ENCODE assay signal across 11 mouse cellular contexts in genomic region chr1:167292447-167292846, GRCm38 (mm10). TPM values are rescaled to one million over a fixed set of nuclear protein-coding genes. Genes with fewer than 3 reads are reported as not detected.
DNase-seq lines count a peak whose midpoint lies in the region; ATAC-seq lines count a peak whose summit lies in the region.
"Had no signal": no experiment of that assay in that cellular context is flagged by ENCODE, and none has a peak within 500 bp of the region (broad histone marks: within the 10 kb centered on the region; RNA-seq: fewer than 3 reads in every experiment).

No protein-coding gene starts in this region.

- H3K27me3 ChIP-seq in heart, embryonic 16.5 days (ENCODE audit: control insufficient read depth, insufficient read depth, low read length): peaks cover 5% of the 10 kb centered on the region
- H3K27me3 ChIP-seq in stomach, embryonic 14.5 days (ENCODE audit: control insufficient read depth, insufficient read depth, low read length): no peaks in the 10 kb centered on the region
- peaks cover 27% of the 10 kb centered on the region for H3K27me3 ChIP-seq in midbrain, embryonic 10.5 days (ENCODE audit: low read depth, poor library complexity, severe bottlenecking)
- H3K27me3 ChIP-seq: hindbrain, embryonic 15.5 days; neural tube, embryonic 12.5 days had no signal

- H3K4me1 ChIP-seq in heart, embryonic 16.5 days (ENCODE audit: control insufficient read depth, insufficient read depth, low read length): peaks cover 9% of the 10 kb centered on the region
- H3K4me1 ChIP-seq in stomach, embryonic 14.5 days (ENCODE audit: control insufficient read depth, insufficient read depth, low read length): peaks cover 12% of the 10 kb centered on the region
- peaks cover 24% of the 10 kb centered on the region for H3K4me1 ChIP-seq in midbrain, embryonic 10.5 days

- no peaks in the 10 kb centered on the region for H3K36me3 ChIP-seq in heart, embryonic 16.5 days (ENCODE audit: control insufficient read depth, insufficient read depth)
- H3K36me3 ChIP-seq in stomach, embryonic 14.5 days (ENCODE audit: control insufficient read depth, insufficient read depth, low read length): no peaks in the 10 kb centered on the region
- no peaks in the 10 kb centered on the region for H3K36me3 ChIP-seq in midbrain, embryonic 10.5 days
- H3K36me3 ChIP-seq: hindbrain, embryonic 15.5 days; neural tube, embryonic 12.5 days had no signal

- no peaks in the 10 kb centered on the region for H3K9me3 ChIP-seq in heart, embryonic 16.5 days (replicated peaks; ENCODE audit: control insufficient read depth, low read length)
- no peaks in the 10 kb centered on the region for H3K9me3 ChIP-seq in stomach, embryonic 14.5 days (ENCODE audit: control insufficient read depth, low read depth, low read length)
- no peaks in the 10 kb centered on the region for H3K9me3 ChIP-seq in midbrain, embryonic 10.5 days (replicated peaks)
- H3K9me3 ChIP-seq: hindbrain, embryonic 15.5 days; neural tube, embryonic 12.5 days had no signal

- peak; percentile 53 for DNase-seq in kidney, adult 11 months
- no peak for DNase-seq in kidney, adult 18-20 months
- peak; percentile 65 to 77 for DNase-seq in kidney, postnatal 4 days
- DNase-seq in cerebellum, adult 8-10 months: no peak
- no peak for DNase-seq in midbrain, embryonic 10.5 days (ENCODE audit: low spot score)
- no peak for DNase-seq in left cerebral cortex, adult 9 months (ENCODE audit: low spot score in 2 of 2)

- peak overlapping the region; percentile 26; the same call in 1 of the 2 replicates for H3K4me2 ChIP-seq in heart, embryonic 16.5 days (ENCODE audit: low read depth, low read length)
- H3K4me2 ChIP-seq in stomach, embryonic 14.5 days (replicated peaks; ENCODE audit: low read depth, low read length): no peak overlapping the region
- H3K4me2 ChIP-seq: hindbrain, embryonic 15.5 days; neural tube, embryonic 12.5 days had no signal

- H3K27ac ChIP-seq in heart, embryonic 16.5 days (ENCODE audit: low read length): no peak overlapping the region
- H3K27ac ChIP-seq in stomach, embryonic 14.5 days (ENCODE audit: low read length): peak overlapping the region; percentile 52; the same call in 1 of the 2 replicates
- H3K27ac ChIP-seq in midbrain, embryonic 10.5 days (replicated peaks): no peak overlapping the region
- H3K27ac ChIP-seq: hindbrain, embryonic 15.5 days; liver, embryonic 14.5 days; neural tube, embryonic 12.5 days had no signal

- 14% methylated on average over 11 of the region's 11 CpGs for WGBS in heart, embryonic 16.5 days
- WGBS in stomach, embryonic 14.5 days: 20% methylated on average over 11 of the region's 11 CpGs
- WGBS in midbrain, embryonic 10.5 days: 55% methylated on average over 11 of the region's 11 CpGs

- no peak overlapping the region for H3K4me3 ChIP-seq in heart, embryonic 16.5 days (ENCODE audit: low read length)
- no peak overlapping the region for H3K4me3 ChIP-seq in stomach, embryonic 14.5 days (ENCODE audit: low read depth, low read length)
- no peak overlapping the region for H3K4me3 ChIP-seq in midbrain, embryonic 10.5 days
- H3K4me3 ChIP-seq: hindbrain, embryonic 15.5 days; neural tube, embryonic 12.5 days had no signal

- H3K9ac ChIP-seq in heart, embryonic 16.5 days (ENCODE audit: low read length): no peak overlapping the region
- no peak overlapping the region for H3K9ac ChIP-seq in stomach, embryonic 14.5 days (replicated peaks; ENCODE audit: low read depth, low read length)
- H3K9ac ChIP-seq: hindbrain, embryonic 15.5 days; liver, embryonic 14.5 days; neural tube, embryonic 12.5 days had no signal

- no peak for ATAC-seq in heart, embryonic 16.5 days (replicated peaks; ENCODE audit: extremely low read depth, insufficient read depth, low FRiP score)
- peak; percentile 55; the same call in 1 of the 2 replicates for ATAC-seq in stomach, embryonic 14.5 days (ENCODE audit: insufficient number of reproducible peaks, insufficient read depth, low FRiP score, low read depth)

RNA-seq across cellular contexts. Expression of gene Uck2, which starts 7.3 kb away (rescaled TPM):
- 51.4 and 68.8 TPM in 2 replicates for polyA plus RNA-seq in heart, embryonic 16.5 days (2015; fragmentation: Nextera tagmentation; extraction: Ambion mirVana)
- 86.3 and 90.8 TPM in 2 replicates for polyA plus RNA-seq in stomach, embryonic 14.5 days (2014; fragmentation: Nextera tagmentation; extraction: Ambion mirVana)
- polyA plus RNA-seq in midbrain, embryonic 10.5 days (2016; fragmentation: Nextera tagmentation; extraction: Ambion mirVana): 101 and 109 TPM in 2 replicates

RNA-seq across cellular contexts. Expression of gene Tmco1, which starts 15.7 kb away (rescaled TPM):
- 85.3 and 99.1 TPM in 2 replicates for polyA plus RNA-seq in heart, embryonic 16.5 days (2015; fragmentation: Nextera tagmentation; extraction: Ambion mirVana)
- polyA plus RNA-seq in stomach, embryonic 14.5 days (2014; fragmentation: Nextera tagmentation; extraction: Ambion mirVana): 87.1 and 90.2 TPM in 2 replicates
- 85.4 and 87.1 TPM in 2 replicates for polyA plus RNA-seq in midbrain, embryonic 10.5 days (2016; fragmentation: Nextera tagmentation; extraction: Ambion mirVana)

RNA-seq across cellular contexts. Expression of gene Aldh9a1, which starts 57.3 kb away (rescaled TPM):
- polyA plus RNA-seq in heart, embryonic 16.5 days (2015; fragmentation: Nextera tagmentation; extraction: Ambion mirVana): 37.3 and 42.0 TPM in 2 replicates
- polyA plus RNA-seq in stomach, embryonic 14.5 days (2014; fragmentation: Nextera tagmentation; extraction: Ambion mirVana): 53.2 and 54.2 TPM in 2 replicates
- 42.6 and 46.5 TPM in 2 replicates for polyA plus RNA-seq in midbrain, embryonic 10.5 days (2016; fragmentation: Nextera tagmentation; extraction: Ambion mirVana)

Comparison
In these comparisons a context has a peak if more than half of its experiments do, and no peak if none do; other contexts are left out.
1. DNase-seq: peak in kidney, adult 11 months (single experiment) and kidney, postnatal 4 days (2 of 2); none in kidney, adult 18-20 months (single experiment), cerebellum, adult 8-10 months (single experiment), midbrain, embryonic 10.5 days (single experiment) and left cerebral cortex, adult 9 months (0 of 2).